Mouse (Mus musculus): Measurements from ENCODE around the gene Mob1b.

Mob1b gene

DNA sequence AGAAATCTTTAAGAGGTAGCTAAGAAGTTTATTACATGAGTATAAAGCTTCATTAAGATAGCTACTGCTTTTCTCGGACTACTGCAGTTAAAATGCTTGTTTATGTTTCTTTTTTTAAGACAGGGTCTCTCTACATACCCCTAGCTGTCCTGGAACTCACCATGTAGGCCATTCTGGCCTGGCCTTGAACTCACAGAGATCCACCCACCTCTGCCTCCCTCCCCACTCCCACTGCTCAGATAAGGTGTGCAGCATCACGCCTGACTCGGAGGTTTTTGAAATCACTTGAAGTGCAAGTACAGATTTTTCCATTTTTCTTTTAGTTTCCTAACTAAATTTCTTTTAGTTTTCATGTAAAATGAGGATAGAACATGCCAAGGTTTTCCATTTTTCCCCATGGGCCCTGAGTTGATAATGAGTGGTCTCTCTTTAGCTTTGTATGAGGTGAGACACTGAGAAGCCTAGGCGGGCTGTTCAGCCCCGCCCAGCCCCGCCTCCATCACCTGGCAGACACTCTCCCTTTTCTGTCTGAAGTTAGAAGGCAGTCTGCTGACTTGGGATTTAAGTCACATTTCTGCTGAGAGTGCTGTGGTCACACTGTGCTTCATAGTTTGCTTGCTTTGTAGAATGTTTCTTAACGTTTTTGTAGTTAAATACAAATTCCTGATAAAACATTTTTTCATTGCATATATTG lies 61.6 kb downstream of the Mob1b start:
- DNase-seq (ENCODE audit: low spot score), result no peak

DNA sequence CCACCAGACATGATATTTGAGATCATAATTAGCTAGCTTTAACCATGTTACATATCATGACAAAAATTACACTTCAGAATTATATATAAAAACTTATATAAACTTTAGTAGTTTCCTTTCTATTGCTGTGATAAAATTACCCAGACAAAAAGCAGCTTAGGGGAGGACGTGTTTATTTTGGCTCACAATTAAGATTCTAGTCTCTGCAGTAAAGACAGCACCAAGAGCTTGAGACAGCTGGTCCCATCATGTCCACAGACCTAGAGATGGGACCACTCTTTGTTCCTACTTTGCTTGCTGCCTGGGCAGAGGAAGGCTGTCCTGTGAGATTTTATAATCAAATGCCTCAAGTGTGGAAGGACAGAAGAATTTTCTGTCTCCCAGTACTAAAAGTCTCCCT lies 64.4 kb downstream of the Mob1b start:
- no peak for DNase-seq (ENCODE audit: low spot score)

DNA sequence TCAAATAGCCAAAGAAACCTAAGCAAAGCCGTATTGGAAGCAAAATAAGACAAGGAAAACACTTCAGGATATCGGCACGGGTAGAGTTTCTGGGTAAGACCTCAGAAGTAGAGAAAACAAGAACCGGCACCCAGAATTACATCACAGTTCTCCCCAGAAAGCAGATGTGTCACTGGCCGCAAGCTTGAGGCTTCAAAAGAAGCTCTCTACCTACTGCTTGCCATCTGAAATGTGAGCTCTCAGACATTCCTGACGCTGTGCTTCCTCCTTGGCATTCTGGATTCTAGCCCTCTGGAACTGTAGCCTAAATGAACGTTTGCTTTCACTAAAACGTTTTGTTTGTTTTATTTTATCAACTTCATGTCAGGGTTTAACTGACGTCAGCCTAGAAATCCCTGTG lies 70.0 kb downstream of the Mob1b start:
- no peak for DNase-seq (ENCODE audit: low spot score)

DNA sequence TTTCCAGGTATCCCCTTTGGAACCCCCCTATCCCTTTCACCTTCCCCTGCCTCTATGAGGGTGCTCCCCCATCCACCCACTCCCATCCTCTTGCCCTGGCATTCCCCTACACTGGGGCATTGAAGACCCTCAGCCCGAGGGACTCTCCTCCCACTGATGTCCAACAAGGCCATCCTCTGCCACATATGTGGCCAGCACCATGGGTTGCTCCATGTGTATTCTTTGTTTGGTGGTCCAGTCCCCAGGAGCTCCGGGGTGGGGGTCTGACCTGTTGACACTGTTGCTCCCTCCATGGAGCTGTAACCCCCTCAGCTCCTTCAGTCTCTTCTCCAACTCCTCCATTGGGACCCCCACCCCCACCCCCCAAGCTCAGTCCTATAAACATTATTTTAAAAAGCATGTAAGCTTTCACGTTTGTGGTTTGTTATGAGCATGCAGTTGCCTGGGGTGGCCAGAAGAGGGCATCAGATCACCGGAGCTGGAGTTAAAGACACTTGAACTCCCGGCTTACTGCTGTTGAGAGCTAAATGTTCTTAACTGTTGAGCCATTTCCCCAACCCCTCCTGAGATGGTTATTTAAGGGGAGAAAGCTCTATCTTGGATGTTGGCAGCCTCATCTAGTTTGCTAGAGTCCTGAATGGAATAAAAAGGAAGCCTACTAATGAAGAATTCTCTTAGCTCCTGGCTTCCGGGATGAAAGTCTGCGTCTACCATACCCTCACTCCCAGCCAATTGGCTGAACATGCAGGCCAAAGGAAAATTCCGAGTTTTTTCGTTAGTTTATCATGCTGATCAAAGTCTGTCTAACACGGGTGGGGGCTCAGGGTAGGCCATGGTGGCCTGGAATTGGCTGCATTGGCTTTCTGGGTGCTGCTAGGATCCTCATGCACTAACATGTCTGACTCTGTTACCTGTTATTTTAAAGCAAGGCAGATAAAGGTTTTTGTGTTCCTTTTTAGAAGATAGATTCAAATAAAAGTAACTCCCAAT lies 70.9 kb downstream of the Mob1b start:
- no peak for DNase-seq (ENCODE audit: low spot score)

DNA sequence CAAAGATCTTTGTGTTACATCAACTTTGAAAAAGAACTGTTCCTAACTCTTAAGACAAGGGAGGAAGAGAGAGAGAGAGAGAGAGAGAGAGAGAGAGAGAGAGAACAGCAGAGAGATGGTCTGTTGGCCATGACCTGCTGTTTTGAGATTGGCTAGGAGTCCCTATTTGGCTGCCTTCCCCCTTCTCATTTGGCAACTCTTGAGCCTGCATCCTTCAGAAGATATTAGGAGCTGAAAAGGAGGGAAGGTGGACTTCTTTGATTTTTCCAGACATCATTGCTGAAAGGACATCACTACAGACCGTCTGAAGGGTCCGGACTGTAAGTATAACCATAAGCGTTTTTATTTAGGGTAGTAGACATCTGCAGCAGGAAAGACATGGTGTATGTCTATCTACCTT lies 73.0 kb downstream of the Mob1b start:
- no peak for DNase-seq (ENCODE audit: low spot score)

DNA sequence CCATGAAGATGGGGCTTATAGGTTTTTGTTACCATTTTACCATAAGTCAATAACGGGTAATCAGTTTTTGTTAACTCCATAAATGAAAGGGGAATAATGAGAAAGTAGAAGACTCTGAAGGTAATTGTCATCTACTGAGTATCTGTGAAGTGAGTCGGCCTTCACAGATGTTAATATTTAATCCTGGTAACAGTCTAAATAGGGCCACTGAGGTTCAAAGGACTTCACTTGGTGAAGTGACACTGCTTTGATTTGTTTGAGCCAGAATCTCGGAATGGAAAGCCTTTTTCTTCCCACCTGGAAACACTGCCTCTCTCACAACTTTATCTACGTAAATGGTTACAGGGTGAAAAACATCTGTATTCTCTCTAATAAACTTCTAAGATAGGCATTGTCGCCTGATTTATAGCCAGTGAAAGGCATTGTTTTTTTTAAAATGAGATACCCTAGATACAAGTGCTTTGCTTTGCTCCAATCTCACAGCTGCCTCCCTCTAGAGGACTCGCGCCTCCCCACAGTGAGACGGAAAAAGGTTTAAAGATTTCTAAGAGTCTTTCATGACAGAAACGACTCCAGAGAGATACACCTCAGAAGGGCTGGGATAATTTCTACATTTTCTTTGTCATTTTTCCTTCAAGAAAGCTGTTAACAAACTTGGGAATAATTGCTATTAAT lies 75.4 kb downstream of the Mob1b start:
- DNase-seq (ENCODE audit: low spot score), result no peak

DNA sequence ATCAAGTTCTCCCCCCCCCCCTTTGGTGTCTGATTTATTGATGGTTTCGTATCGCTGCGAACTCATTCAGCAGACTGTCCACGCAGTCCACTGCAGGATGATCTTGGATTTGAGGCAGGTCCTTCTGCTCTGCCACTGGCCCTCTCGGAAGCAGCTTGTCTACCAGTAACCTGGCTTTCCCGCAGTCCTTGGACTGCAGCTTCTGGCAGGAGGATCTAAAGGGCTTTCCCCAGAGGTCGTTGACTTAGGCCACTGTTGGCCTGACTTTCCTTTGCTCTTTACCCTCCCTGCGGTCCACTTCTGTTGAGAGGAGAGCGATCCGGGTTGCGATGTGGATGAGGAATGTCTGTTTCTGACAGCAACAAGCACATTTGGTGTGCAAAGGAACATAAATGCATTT lies 75.9 kb downstream of the Mob1b start:
- no peak for DNase-seq (ENCODE audit: low spot score)

DNA sequence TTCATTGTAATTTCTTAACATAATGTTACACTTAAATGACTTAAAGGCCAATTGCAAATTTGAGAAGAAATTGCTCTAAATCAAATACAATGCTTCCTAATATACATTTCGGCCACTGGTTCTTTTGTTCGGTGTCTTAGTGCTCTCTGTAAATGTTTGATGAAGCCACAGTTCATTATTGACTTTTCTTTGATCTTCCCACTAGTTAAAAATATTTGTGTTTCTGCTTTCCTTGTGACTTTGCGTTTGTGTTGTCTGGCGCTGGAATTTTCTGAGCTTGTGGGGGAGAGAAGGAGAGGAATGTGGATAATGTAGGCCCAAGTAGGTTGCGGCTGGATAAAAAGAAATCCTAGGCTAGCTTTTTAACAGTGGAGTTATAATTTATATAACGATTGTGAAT lies 76.5 kb downstream of the Mob1b start:
- no peak for DNase-seq (ENCODE audit: low spot score)

DNA sequence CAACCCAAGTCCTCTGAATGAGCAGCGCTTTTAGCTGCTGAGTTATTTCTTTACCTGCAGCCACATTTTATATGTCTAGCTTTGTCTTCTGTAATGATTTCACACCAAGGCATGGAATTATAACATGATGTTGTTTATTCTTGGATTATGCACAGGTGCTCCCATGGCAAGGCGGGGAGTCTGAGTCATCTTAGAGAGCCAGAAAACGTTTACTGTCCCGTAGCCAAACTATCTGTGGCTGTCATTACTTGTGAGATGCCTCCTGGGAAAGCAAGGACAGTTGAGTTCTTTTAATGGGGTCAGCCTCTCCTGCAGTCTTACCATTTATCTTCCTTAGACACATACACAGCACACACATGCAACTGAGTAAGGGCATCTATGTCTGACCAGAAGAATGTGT lies 85.0 kb downstream of the Mob1b start:
- no peak for DNase-seq (ENCODE audit: low spot score)

DNA sequence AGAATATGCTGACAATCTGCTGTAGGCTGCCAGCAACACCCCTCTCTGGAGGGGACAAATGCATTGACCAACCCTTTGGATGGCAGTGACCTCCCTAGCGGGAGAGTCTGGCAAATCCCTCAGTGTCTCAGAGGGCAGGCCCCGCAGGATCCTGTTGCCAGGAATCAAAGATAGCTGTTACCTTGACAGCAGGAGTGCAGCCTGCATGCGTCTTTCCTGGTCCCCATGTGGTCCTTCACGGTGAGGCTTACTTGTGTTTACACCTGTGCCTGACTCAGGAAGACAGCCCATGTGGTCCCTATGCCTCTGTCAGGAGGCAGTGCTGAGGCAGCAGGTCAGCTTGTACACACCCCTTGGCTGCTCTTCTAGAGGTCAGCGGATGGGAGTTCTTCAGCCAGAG lies 85.6 kb downstream of the Mob1b start:
- DNase-seq (ENCODE audit: low spot score), result no peak

DNA sequence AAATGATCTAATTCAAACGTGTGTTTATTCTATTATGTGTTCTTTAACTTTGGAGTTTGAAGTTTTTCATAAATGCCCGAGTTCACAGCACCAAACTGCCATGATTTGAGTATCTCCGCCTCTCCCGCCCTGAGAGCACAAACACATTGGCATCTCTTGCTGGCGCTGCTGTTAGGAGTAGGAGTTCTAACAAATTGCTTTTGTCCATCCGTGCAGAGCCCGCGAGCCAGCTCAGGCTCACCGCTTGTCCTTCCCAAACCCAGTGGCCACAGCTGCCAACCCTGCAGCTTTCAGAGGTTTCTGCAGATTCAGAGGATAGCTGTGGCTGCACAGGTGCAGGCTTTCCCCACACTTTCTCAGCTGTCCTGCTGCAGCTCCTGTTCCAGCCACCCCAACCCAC lies 86.7 kb downstream of the Mob1b start:
- DNase-seq (ENCODE audit: low spot score), result no peak

DNA sequence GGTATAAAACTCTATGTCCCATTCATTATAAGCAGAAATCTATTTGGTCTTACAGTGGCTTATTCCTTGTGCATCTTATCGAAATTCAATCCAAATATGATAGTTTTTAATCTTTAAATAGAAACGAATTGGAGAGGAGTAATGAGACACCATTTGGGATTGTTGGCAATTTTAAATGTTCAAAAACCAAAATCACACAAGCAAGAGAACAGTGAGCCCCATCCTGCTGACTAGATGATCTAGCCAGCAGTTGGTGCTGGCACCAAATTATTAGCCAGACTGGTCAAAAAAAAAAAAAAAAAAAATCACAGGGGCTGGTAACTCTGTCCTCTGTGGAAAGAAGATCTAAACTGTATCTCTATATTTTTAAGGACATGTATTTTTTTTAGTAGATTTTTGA lies 92.5 kb downstream of the Mob1b start:
- no peak for DNase-seq (ENCODE audit: low spot score)

Measured in ovary, adult 18-20 months (tissue).